Mouse (Mus musculus) CH12.LX (cell line): ENCODE measurements around the gene Spast. TPM values are rescaled to one million over a fixed set of nuclear protein-coding genes. Genes with fewer than 3 reads are reported as not detected.

Source experiments
- DNase-seq: peaks from one replicate; pipeline ENCODE4 v3.0.0-alpha.2; 2013; ENCODE audit errors: extremely low read depth
- H3K27ac ChIP-seq: 2 replicates; pipeline ENCODE4 v1.5.1; 2012; ENCODE audit warnings: low read depth, mild to moderate bottlenecking, control low read depth, moderate library complexity; ENCODE audit not compliant: insufficient read depth
- H3K27me3 ChIP-seq: replicated peaks from 2 replicates; pipeline ENCODE3; 2012; ENCODE audit warnings: inconsistent platforms
- H3K36me3 ChIP-seq, 2 experiments: replicated peaks in 1 of 2; 2 replicates each; pipeline versions ENCODE3 to v1.6.1; 2012; ENCODE audit warnings: inconsistent platforms in 1 of 2, low read length in 1 of 2, mild to moderate bottlenecking in 1 of 2, mixed read lengths in 1 of 2, moderate library complexity in 1 of 2; ENCODE audit not compliant: control insufficient read depth in 1 of 2, insufficient read depth in 1 of 2
- H3K4me1 ChIP-seq, 2 experiments: 2 replicates each; pipeline ENCODE4 v1.6.1; 2012; ENCODE audit warnings: inconsistent platforms in 1 of 2, moderate library complexity in 1 of 2; ENCODE audit not compliant: insufficient read depth in 2 of 2, control insufficient read depth in 1 of 2
- H3K4me2 ChIP-seq: 2 replicates; pipeline ENCODE4 v1.6.1; 2012; ENCODE audit warnings: low read depth, mild to moderate bottlenecking, control low read depth; ENCODE audit not compliant: poor library complexity, insufficient read depth, severe bottlenecking
- H3K4me3 ChIP-seq, 3 experiments: fragments of 150-350 bp in 1 of 3; sonication (generic) in 1 of 3; replicated peaks in 1 of 3; 2 replicates each; pipeline versions ENCODE3 to v1.5.1; 2011 to 2012; ENCODE audit warnings: low read depth in 2 of 3, low read length in 2 of 3, mild to moderate bottlenecking in 2 of 3, moderate library complexity in 2 of 3, control low read depth in 1 of 3, improper control_type of control experiment in 1 of 3, inconsistent platforms in 1 of 3, mixed read lengths in 1 of 3; ENCODE audit not compliant: poor library complexity in 1 of 3
- H3K79me2 ChIP-seq: replicated peaks from 2 replicates; pipeline ENCODE4 v1.6.1; 2012; ENCODE audit warnings: mild to moderate bottlenecking, moderate library complexity; ENCODE audit not compliant: control insufficient read depth, poor library complexity, insufficient read depth, severe bottlenecking; ENCODE audit errors: extremely low read depth
- H3K9ac ChIP-seq: 2 replicates; pipeline ENCODE4 v1.6.1; 2012; ENCODE audit warnings: low read depth, mild to moderate bottlenecking, control low read depth, moderate library complexity; ENCODE audit not compliant: insufficient read depth
- H3K9me3 ChIP-seq: replicated peaks from 2 replicates; pipeline ENCODE3; 2012; ENCODE audit warnings: low read length, inconsistent platforms, mixed read lengths
- CHD1 ChIP-seq: IDR thresholded peaks from 2 replicates; pipeline ENCODE4 v1.6.1; 2012; ENCODE audit warnings: low read depth, low read length, improper control_type of control experiment, inconsistent platforms
- CTCF ChIP-seq, 2 experiments: IDR thresholded peaks in 1 of 2; conservative IDR thresholded peaks in 1 of 2; 2 replicates each; pipeline ENCODE4 v1.5.1; 2011 to 2012; ENCODE audit warnings: low read depth in 2 of 2, low read length in 2 of 2, improper control_type of control experiment in 1 of 2, inconsistent platforms in 1 of 2, mild to moderate bottlenecking in 1 of 2, moderate library complexity in 1 of 2
- ELF1 ChIP-seq: IDR thresholded peaks from 2 replicates; pipeline ENCODE4 v1.6.1; 2014; ENCODE audit warnings: low read depth, mild to moderate bottlenecking, inconsistent platforms, low read length, improper control_type of control experiment
- ETS1 ChIP-seq: conservative IDR thresholded peaks from 2 replicates; pipeline ENCODE4 v1.6.1; 2012; ENCODE audit warnings: low read depth, mild to moderate bottlenecking, inconsistent platforms, low read length, improper control_type of control experiment, moderate library complexity
- HCFC1 ChIP-seq: IDR thresholded peaks from 2 replicates; pipeline ENCODE4 v1.6.1; 2012; ENCODE audit warnings: low read depth, mild to moderate bottlenecking, inconsistent platforms, low read length, improper control_type of control experiment
- JUN ChIP-seq: IDR thresholded peaks from 2 replicates; pipeline ENCODE4 v1.6.1; 2011; ENCODE audit warnings: low read depth, mild to moderate bottlenecking, low read length, improper control_type of control experiment, moderate library complexity; ENCODE audit not compliant: insufficient read depth
- MAFK ChIP-seq: IDR thresholded peaks from 2 replicates; pipeline ENCODE4 v1.6.1; 2011; ENCODE audit warnings: low read length, improper control_type of control experiment; ENCODE audit not compliant: insufficient replicate concordance
- MAX ChIP-seq: IDR thresholded peaks from 2 replicates; pipeline ENCODE4 v1.6.1; 2011; ENCODE audit warnings: low read length, improper control_type of control experiment
- MAZ ChIP-seq: IDR thresholded peaks from 2 replicates; pipeline ENCODE4 v1.6.1; 2012; ENCODE audit warnings: low read depth, mild to moderate bottlenecking, inconsistent platforms, low read length, improper control_type of control experiment, moderate library complexity
- MEF2A ChIP-seq: IDR thresholded peaks from 2 replicates; pipeline ENCODE4 v1.6.1; 2014; ENCODE audit warnings: low read depth, mild to moderate bottlenecking, inconsistent platforms, low read length, improper control_type of control experiment, borderline replicate concordance
- MXI1 ChIP-seq: IDR thresholded peaks from 2 replicates; pipeline ENCODE4 v1.6.1; 2011; ENCODE audit warnings: mild to moderate bottlenecking, low read depth, low read length, improper control_type of control experiment
- MYC ChIP-seq: IDR thresholded peaks from 2 replicates; pipeline ENCODE4 v1.6.1; 2011; ENCODE audit warnings: low read depth, mild to moderate bottlenecking, improper control_type of control experiment, low read length
- NELFE ChIP-seq: IDR thresholded peaks from 2 replicates; pipeline ENCODE4 v1.6.1; 2011; ENCODE audit warnings: low read depth, low read length, improper control_type of control experiment
- NRF1 ChIP-seq: IDR thresholded peaks from 2 replicates; pipeline ENCODE4 v1.6.1; 2014; ENCODE audit warnings: low read depth, mild to moderate bottlenecking, inconsistent platforms, low read length, improper control_type of control experiment, moderate library complexity
- RAD21 ChIP-seq: IDR thresholded peaks from 2 replicates; pipeline ENCODE4 v1.6.1; 2011; ENCODE audit warnings: low read depth, mild to moderate bottlenecking, low read length, improper control_type of control experiment, moderate library complexity
- RCOR1 ChIP-seq: conservative IDR thresholded peaks from 2 replicates; pipeline ENCODE4 v1.6.1; 2012; ENCODE audit warnings: low read depth, mild to moderate bottlenecking, inconsistent platforms, low read length, improper control_type of control experiment
- SIN3A ChIP-seq: IDR thresholded peaks from 2 replicates; pipeline ENCODE4 v1.6.1; 2012; ENCODE audit warnings: low read length, improper control_type of control experiment, inconsistent platforms
- SMC3 ChIP-seq: IDR thresholded peaks from 2 replicates; pipeline ENCODE4 v1.6.1; 2011; ENCODE audit warnings: low read depth, low read length, improper control_type of control experiment
- TBP ChIP-seq: conservative IDR thresholded peaks from 2 replicates; pipeline ENCODE4 v1.6.1; 2011; ENCODE audit warnings: low read depth, low read length, improper control_type of control experiment
- UBTF ChIP-seq: IDR thresholded peaks from 2 replicates; pipeline ENCODE4 v1.6.1; 2012; ENCODE audit warnings: low read depth, mild to moderate bottlenecking, inconsistent platforms, low read length, improper control_type of control experiment, moderate library complexity
- USF2 ChIP-seq: conservative IDR thresholded peaks from 2 replicates; pipeline ENCODE4 v1.6.1; 2011; ENCODE audit warnings: low read depth, low read length, improper control_type of control experiment
- ZMIZ1 ChIP-seq: IDR thresholded peaks from 2 replicates; pipeline ENCODE4 v1.6.1; 2012; ENCODE audit warnings: low read depth, mild to moderate bottlenecking, inconsistent platforms, low read length, improper control_type of control experiment
- ZNF384 ChIP-seq: IDR thresholded peaks from 2 replicates; pipeline ENCODE4 v1.6.1; 2012; ENCODE audit warnings: low read depth, low read length, improper control_type of control experiment, inconsistent platforms
- dilution Hi-C: fragments of 300-500 bp; cut with MboI; formaldehyde crosslinking; loops from 2 replicates; pipeline ENCODE4 v1.14.3; 2020; ENCODE audit warnings: low sequenced_read_pairs; ENCODE audit not compliant: extremely low pct_unique_long_range_greater_than_20kb, extremely low pct_ligation_motif_present
- in situ Hi-C: fragments of 300-500 bp; cut with MboI; formaldehyde crosslinking; loops from 3 replicates; pipeline ENCODE4 v1.14.3; 2019; ENCODE audit warnings: low sequenced_read_pairs, low pct_ligation_motif_present, low pct_unique_long_range_greater_than_20kb, mixed read lengths
- polyA plus RNA-seq: library from polyadenylated mRNA; unstranded; fragments of >175 nt; gene quantifications from 2 replicates; pipeline ENCODE4 v1.2.1, GENCODE M21; 2012; ENCODE audit warnings: low read depth; ENCODE audit not compliant: insufficient read length
- total RNA-seq, 2 experiments: library from RNA; depleted of rRNA; stranded (reverse); fragments of 300-350 nt in 1 of 2; fragments of >200 nt in 1 of 2; gene quantifications; 2 replicates each; pipeline ENCODE4 v1.2.3; 2012 to 2014

Gene Spast
- total and polyA plus RNA-seq, 3 experiments: 15.0 to 26.8 (median 21.7) TPM

GRCm38 (mm10) chr17:74291640-74292361 lies 47.0 kb upstream of the Spast start:
- Histone ChIP-seq H3K9me3 (peaks cover 12% of the 10 kb centered on the region), H3K9ac (no peak overlapping the region), H3K4me3 (no peak overlapping the region), H3K4me1 (peaks cover 3 to 34% of the 10 kb centered on the region in 2 experiments; a peak in 3 of 4 replicates), H3K79me2 (peaks cover 62% of the 10 kb centered on the region), H3K27me3 (no peaks in the 10 kb centered on the region), H3K4me2 (0 out of 2 replicates have a peak overlapping the region, but pooled peaks have one; percentile 3), H3K27ac (no peak overlapping the region), H3K36me3 (peaks cover 7 to 25% of the 10 kb centered on the region in 2 experiments)
- TF ChIP-seq MAX: no peak
- TF ChIP-seq ZMIZ1: no peak
- no peak for TF ChIP-seq JUN
- TF ChIP-seq ZNF384: no peak
- no peak for DNase-seq
- in situ Hi-C loops: no loop called here
- dilution Hi-C loops: no loop called here

GRCm38 (mm10) chr17:74293687-74294425 lies 44.9 kb upstream of the Spast start:
- in situ Hi-C loops: no loop called here
- Histone ChIP-seq H3K4me1 (peaks cover 3 to 34% of the 10 kb centered on the region in 2 experiments; a peak in 3 of 4 replicates), H3K9me3 (peaks cover 2% of the 10 kb centered on the region), H3K9ac (peak overlapping the region; percentile 98), H3K27ac (peak overlapping the region; percentile 56; the same call in 1 of the 2 replicates), H3K79me2 (peaks cover 49% of the 10 kb centered on the region), H3K4me3 (peak overlapping the region; percentile 81 to 90 (median 87)), H3K27me3 (no peaks in the 10 kb centered on the region), H3K4me2 (peak overlapping the region; percentile 95), H3K36me3 (peaks cover 5 to 20% of the 10 kb centered on the region in 2 experiments)
- dilution Hi-C loops: no loop called here
- TF ChIP-seq ELF1 (no peak), TBP (no peak), UBTF (no peak), NRF1 (no peak), SMC3 (no peak), RAD21 (no peak), MAFK (no peak), ZNF384 (peak; percentile 53), NELFE (no peak), RCOR1 (no peak), MAX (peak; percentile 29; the same call in 1 of the 2 replicates), MYC (0 out of 2 replicates have a peak, but pooled peaks have one; percentile 43), MXI1 (peak; percentile 60), CHD1 (peak; percentile 61; the same call in 1 of the 2 replicates), HCFC1 (no peak), SIN3A (peak; percentile 61; the same call in 1 of the 2 replicates), USF2 (no peak), ETS1 (no peak), CTCF (conservative IDR thresholded peaks at IDR 0.05 in 1 of 2, IDR thresholded peaks at IDR 0.05 in 1 of 2; ENCODE audit: low read depth in 2 of 2, low read length in 2 of 2) (no peak), MEF2A (no peak), MAZ (no peak)
- peak; percentile 37 for DNase-seq
